Mouse (Mus musculus) heart, postnatal 0 days (tissue): ENCODE measurements at regions not wholly inside any gene's neighbourhood (a gene's known extent, or its start where the extent isn't known, plus 50 kb on each side); places are given as distances from the start of the nearest gene placed in this dataset.

Experiments
- ATAC-seq: fragments of 200-750 bp; cut with Nextera tagmentation; 2 replicates; pipeline ENCODE4 v1.8.0; 2017; ENCODE audit warnings: low read depth, moderate number of reproducible peaks, moderate library complexity; ENCODE audit not compliant: insufficient read depth
- DNase-seq: peaks from one replicate; pipeline ENCODE4 v3.0.0-alpha.2; 2016; ENCODE audit warnings: low spot score
- H3K27ac ChIP-seq: fragments of 300-500 bp; sonication (generic); 2 replicates; pipeline ENCODE4 v1.5.1; 2014; ENCODE audit warnings: low read depth, mild to moderate bottlenecking
- H3K27me3 ChIP-seq: fragments of 300-500 bp; sonication (generic); 2 replicates; pipeline ENCODE4 v1.6.1; 2014; ENCODE audit warnings: low read length, mixed read lengths; ENCODE audit not compliant: control insufficient read depth, insufficient read depth
- H3K36me3 ChIP-seq: fragments of 300-500 bp; sonication (generic); replicated peaks from 2 replicates; pipeline ENCODE4 v1.6.1; 2014; ENCODE audit warnings: low read length, mixed read lengths; ENCODE audit not compliant: control insufficient read depth, insufficient read depth
- H3K4me1 ChIP-seq: fragments of 300-500 bp; sonication (generic); 2 replicates; pipeline ENCODE4 v1.6.1; 2014; ENCODE audit warnings: antibody characterized with exemption; ENCODE audit not compliant: control insufficient read depth, insufficient read depth
- H3K4me2 ChIP-seq: fragments of 300-500 bp; sonication (generic); 2 replicates; pipeline ENCODE4 v1.6.1; 2014; ENCODE audit warnings: low read depth, mild to moderate bottlenecking, low read length, moderate library complexity
- H3K4me3 ChIP-seq: fragments of 300-500 bp; sonication (generic); 2 replicates; pipeline ENCODE4 v1.5.1; 2014; ENCODE audit warnings: low read depth, low read length
- H3K9ac ChIP-seq: fragments of 300-500 bp; sonication (generic); replicated peaks from 2 replicates; pipeline ENCODE4 v1.6.1; 2014; ENCODE audit warnings: low read depth, low read length, mixed read lengths
- H3K9me3 ChIP-seq: fragments of 300-500 bp; sonication (generic); replicated peaks from 2 replicates; pipeline ENCODE4 v1.6.1; 2016; ENCODE audit warnings: low read length; ENCODE audit not compliant: control insufficient read depth
- CTCF ChIP-seq: IDR thresholded peaks from 2 replicates; pipeline ENCODE4 v1.5.1; 2016; ENCODE audit warnings: antibody characterized with exemption, control low read depth, low read depth
- EP300 ChIP-seq: IDR thresholded peaks from 2 replicates; pipeline ENCODE4 v1.6.1; 2016; ENCODE audit warnings: antibody characterized with exemption, low read depth
- WGBS: fragments of 180-500 bp; shearing (Covaris S2); extraction: QIAGEN DNeasy Blood & Tissue Kit; methylation state at CpG from one replicate; pipeline ENCODE4 v1.1.7; 2014; 5-methylcytosine and 5-hydroxymethylcytosine counted together

DNA sequence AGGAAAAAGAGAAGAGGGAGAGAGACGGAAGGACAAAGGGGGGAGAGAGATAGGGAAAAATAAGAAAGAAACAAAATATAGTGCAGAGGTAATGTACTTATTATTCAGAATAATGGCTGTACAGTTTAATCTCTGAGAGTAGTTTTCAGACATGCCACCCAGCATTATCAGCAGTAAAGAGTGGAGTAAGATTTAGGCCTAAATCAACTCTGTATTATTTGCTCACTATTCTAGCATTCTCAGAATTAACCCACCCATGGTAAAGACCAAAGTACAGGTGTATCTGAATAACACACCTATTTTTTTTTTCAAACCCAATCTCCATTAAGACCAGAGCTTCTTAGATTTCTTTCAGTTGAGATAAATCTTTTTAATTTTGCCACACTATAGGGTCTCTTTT is 177.7 kb upstream of the Gm11114 start:
- WGBS = 66% methylated on average over 1 of the region's 1 CpGs
- Histone ChIP-seq H3K4me1 (peaks cover 5% of the 10 kb centered on the region), H3K4me3 (no peak overlapping the region)

DNA sequence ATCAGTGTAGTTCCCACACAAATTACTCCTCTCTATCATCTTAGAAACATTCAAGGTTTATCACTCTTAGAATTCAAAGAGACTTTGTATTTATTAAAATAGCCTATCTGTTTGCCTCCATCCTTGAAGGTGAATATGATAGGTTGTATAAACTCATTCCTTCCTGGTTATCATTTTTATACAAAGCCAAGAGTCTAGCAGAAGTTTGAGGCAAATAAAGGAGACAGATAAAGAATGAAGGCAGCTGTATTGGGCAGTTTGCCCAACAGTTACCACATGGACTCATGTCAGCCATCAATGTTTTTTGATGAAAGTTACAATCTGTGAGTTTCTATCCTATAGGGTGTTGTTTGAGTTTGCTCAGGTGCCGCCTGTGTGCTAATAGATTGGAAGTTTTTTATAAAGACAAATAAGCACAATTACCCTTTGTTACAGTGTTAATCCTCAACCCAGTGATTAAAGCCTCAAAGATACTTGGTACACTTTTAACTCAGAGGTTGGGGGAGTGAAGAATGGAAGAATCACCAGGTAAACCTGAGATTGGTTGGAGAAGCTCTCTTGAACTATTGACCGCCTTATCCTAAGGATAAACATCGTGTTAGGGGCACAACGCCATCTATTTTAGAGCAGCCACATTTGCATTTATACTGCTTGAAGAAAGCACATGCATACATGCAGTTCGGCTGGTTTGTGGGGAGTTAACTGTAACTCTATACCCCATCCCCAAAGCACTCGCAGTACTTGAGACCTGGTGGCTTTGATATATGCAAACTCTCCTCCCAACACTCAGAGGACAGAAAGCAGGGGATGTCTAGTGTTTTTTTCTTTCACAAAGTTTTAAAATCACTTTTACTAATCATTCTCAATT is 175.6 kb upstream of the Gm11114 start:
- no peaks in the 10 kb centered on the region for H3K36me3 ChIP-seq
- peaks cover 10% of the 10 kb centered on the region for H3K4me1 ChIP-seq
- H3K9me3 ChIP-seq = no peaks in the 10 kb centered on the region
- no peak for DNase-seq
- 73% methylated on average over 6 of the region's 6 CpGs for WGBS
- TF ChIP-seq EP300 (no peak), CTCF (no peak)
- ATAC-seq = no peak
- H3K4me2 ChIP-seq = no peak overlapping the region
- no peaks in the 10 kb centered on the region for H3K27me3 ChIP-seq
- H3K27ac ChIP-seq = no peak overlapping the region
- no peak overlapping the region for H3K4me3 ChIP-seq
- no peak overlapping the region for H3K9ac ChIP-seq

More for the DNA sequence above, 177.7 kb upstream of the Gm11114 start:
- Histone ChIP-seq H3K9ac (no peak overlapping the region), H3K9me3 (no peaks in the 10 kb centered on the region), H3K36me3 (no peaks in the 10 kb centered on the region), H3K27me3 (no peaks in the 10 kb centered on the region), H3K27ac (no peak overlapping the region), H3K4me2 (no peak overlapping the region)
- TF ChIP-seq CTCF = no peak
- DNase-seq (no peak), ATAC-seq (no peak)

DNA sequence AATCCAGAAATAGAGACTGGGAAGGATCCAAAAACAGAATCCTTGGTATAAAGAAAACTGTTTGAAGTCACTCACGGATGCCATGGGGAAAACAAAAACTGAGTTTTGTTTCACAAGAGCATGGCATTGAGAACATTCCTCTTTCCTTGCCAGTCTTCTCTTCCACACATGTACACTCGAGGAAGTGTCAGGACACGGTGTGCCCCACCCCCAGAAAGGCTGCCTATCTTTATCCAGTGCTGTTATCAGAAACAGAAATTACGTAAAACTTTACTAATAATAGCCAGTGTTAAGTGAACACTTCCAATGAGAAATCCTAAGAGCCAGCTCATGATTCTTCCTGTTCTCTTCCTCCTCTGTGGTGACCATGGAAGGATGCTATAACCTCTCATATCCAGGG is 172.7 kb upstream of the Gm11114 start:
- peak overlapping the region; percentile 21; the same call in 1 of the 2 replicates for H3K4me2 ChIP-seq
- TF ChIP-seq EP300 (no peak), CTCF (no peak)
- DNase-seq = peak; percentile 25
- H3K9ac ChIP-seq = no peak overlapping the region
- H3K27me3 ChIP-seq = no peaks in the 10 kb centered on the region
- H3K27ac ChIP-seq = no peak overlapping the region
- ATAC-seq = peak; percentile 44; the same call in 1 of the 2 replicates
- no peak overlapping the region for H3K4me3 ChIP-seq
- 11% methylated on average over 4 of the region's 4 CpGs for WGBS
- H3K9me3 ChIP-seq = no peaks in the 10 kb centered on the region
- H3K36me3 ChIP-seq = no peaks in the 10 kb centered on the region
- peaks cover 10% of the 10 kb centered on the region for H3K4me1 ChIP-seq

DNA sequence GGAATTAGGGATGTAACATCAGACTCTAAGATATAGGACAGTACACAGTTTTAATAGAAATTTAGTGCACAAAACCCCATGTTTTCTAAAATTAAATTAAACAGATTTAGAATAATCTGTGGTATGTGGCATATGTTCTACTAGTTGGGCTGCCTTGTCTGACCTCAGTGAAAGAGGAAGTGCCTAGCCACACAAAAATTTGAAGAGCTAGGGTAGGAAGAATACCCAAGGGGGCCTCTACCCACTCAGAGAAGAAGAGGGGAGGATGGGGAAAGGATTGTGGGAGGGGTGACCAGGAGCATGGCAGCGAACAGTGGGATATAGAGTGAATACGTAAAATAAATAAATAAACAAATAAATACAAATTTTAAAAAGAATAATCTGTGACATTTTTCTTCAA is 168.2 kb upstream of the Gm11114 start:
- Histone ChIP-seq H3K27me3 (no peaks in the 10 kb centered on the region), H3K4me3 (no peak overlapping the region), H3K9me3 (no peaks in the 10 kb centered on the region), H3K9ac (no peak overlapping the region), H3K4me1 (peaks cover 9% of the 10 kb centered on the region), H3K27ac (no peak overlapping the region), H3K36me3 (no peaks in the 10 kb centered on the region), H3K4me2 (no peak overlapping the region)
- no peak for DNase-seq
- TF ChIP-seq EP300 (no peak), CTCF (no peak)
- ATAC-seq = no peak
- 90% methylated on average over 2 of the region's 2 CpGs for WGBS

GRCm38 (mm10) chr9:85165632-85166031 is 146.9 kb upstream of the Gm11114 start:
- no peak overlapping the region for H3K27ac ChIP-seq
- no peak overlapping the region for H3K4me2 ChIP-seq
- H3K9ac ChIP-seq = no peak overlapping the region
- no peak overlapping the region for H3K4me3 ChIP-seq
- H3K4me1 ChIP-seq = no peaks in the 10 kb centered on the region
- DNase-seq (no peak), ATAC-seq (no peak)
- H3K9me3 ChIP-seq = no peaks in the 10 kb centered on the region
- TF ChIP-seq EP300 = no peak
- H3K36me3 ChIP-seq = no peaks in the 10 kb centered on the region
- WGBS = 82% methylated on average over 1 of the region's 1 CpGs
- no peaks in the 10 kb centered on the region for H3K27me3 ChIP-seq

DNA sequence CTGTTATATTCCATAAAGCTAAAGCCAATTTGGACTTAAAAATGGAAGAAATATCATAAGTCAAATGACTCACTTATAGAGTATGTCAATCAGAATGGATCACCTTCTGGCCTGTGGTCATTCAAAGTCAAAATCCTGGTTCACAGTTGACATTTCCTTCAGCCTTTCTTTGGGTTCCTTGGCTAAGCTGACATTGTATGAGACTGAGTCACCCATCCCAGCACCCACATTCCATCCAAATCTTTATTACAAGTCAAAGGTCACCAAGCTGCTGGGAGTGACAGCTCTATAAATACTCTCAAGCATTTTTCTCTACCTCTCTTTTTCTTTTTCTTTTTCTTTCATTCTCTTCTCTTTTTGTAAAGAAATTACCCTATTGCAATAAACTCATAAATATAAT is 145.3 kb upstream of the Gm11114 start:
- H3K4me3 ChIP-seq = no peak overlapping the region
- TF ChIP-seq EP300 (no peak), CTCF (no peak)
- no peak overlapping the region for H3K9ac ChIP-seq
- H3K27ac ChIP-seq = no peak overlapping the region
- ATAC-seq (no peak), DNase-seq (no peak)
- H3K4me1 ChIP-seq = no peaks in the 10 kb centered on the region
- H3K36me3 ChIP-seq = no peaks in the 10 kb centered on the region
- no peaks in the 10 kb centered on the region for H3K9me3 ChIP-seq
- no peak overlapping the region for H3K4me2 ChIP-seq
- H3K27me3 ChIP-seq = no peaks in the 10 kb centered on the region
